Mouse (Mus musculus) gastrocnemius, adult 8-10 months (tissue): ENCODE data around the gene Kazn. TPM values are rescaled to one million over a fixed set of nuclear protein-coding genes. Genes with fewer than 3 reads are reported as not detected.
A peak's percentile ranks its signal among the peaks of the same experiment; 100 is the strongest.

Experiments
- DNase-seq, 2 experiments: peaks; one replicate each; pipeline ENCODE4 v3.0.0; 2022; ENCODE audit warnings: low spot score in 2 of 2
- total RNA-seq, 4 experiments: library from RNA; stranded (reverse); gene quantifications; 2 replicates each; pipeline ENCODE4 v1.2.4; 2022

The Kazn gene
- total RNA-seq, 4 experiments from 2014 or later = 1.3 to 1.9 (median 1.7) TPM

- no peak for DNase-seq
These were observed 74.8 kb downstream of the Kazn start for GRCm38 (mm10) chr4:142164386-142164785.

DNA sequence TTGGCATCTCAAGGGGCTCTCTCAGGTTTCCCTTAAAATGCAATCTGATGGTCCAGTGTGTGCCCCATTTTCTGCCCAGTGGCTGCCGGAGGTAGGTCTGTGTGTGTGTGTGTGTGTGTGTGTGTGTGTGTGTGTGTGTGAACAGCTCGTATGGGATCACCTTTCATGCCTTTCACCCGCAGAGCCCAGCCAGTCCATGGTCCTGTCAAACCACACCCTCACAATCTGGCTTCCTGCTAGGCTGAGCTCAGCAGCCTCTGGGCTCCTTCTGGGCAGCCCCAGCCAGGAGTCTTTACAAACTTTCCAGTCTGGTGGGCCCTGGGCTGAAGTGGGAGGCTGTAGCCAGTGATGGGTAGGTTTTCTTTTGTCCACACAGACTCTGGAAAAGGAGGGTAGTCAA, 75.3 kb downstream of the Kazn start:
- no peak for DNase-seq

- DNase-seq = no peak
These were observed 76.5 kb downstream of the Kazn start for GRCm38 (mm10) chr4:142162729-142163128.

DNA sequence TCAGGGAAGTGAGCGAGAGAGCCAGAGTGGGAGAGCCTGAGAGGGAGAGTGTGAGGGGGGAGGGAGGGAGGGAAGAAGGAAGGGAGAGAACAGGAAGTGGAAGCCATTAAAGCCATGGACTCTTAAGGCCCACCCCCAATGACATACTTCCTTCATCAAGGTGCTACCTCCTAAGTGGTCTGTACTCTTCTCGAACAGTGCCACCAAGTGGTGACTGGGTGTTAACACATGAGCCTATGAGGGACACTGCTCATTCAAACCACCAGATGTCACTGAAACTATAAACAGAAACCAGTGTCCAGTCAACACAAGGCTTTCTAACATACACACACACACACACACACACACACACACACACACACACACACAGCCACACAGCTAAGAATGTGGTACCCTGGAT, 77.1 kb downstream of the Kazn start:
- DNase-seq = no peak

GRCm38 (mm10) chr4:142160041-142160440, 79.2 kb downstream of the Kazn start:
- peak; percentile 31 to 36 for DNase-seq

DNA sequence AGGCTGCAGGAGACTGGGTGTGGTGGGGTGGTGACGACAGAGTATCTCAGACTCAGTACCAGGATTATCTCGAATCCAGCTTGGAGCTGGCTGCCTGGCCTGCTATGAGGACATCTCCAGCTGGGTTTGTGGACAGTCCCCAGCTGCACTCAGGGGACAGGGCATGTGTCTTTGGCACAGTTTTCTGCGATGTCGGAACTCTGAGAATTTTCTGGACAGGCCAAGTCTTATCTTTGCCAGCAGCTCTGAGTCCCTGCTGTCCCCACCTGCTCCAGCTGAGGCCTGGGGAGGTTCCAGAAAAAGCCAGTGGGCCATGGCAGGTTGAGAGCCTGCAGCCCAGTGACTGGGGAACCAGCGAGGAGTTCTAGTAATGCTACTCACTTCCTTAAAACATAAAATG, 82.7 kb downstream of the Kazn start:
- peak in 1 of 2 experiments; percentile 14 for DNase-seq

GRCm38 (mm10) chr4:142154246-142154645, 85.0 kb downstream of the Kazn start:
- no peak for DNase-seq

DNA sequence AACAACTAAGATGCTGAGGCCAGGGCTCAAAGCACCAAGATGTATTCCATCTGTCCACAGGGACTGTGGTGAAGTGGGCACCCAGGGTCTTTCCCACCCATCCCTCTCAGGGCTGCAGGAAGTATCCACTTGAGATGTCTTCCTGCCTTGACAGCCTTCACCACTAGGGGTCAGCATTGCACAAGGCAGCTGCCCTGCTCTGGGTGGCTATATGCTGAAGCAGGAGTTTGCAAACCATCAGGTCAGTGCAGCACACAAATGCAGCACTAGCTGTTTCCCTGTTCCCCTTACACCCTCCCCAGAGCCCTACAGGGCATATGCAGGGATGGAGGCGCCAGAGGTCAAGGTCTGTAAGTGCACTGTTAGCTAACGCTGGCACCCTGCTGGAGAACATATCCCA, 85.7 kb downstream of the Kazn start:
- peak; percentile 71 to 74 for DNase-seq

GRCm38 (mm10) chr4:142152733-142153422, 86.3 kb downstream of the Kazn start:
- DNase-seq = no peak

GRCm38 (mm10) chr4:142150086-142150485, 89.1 kb downstream of the Kazn start:
- DNase-seq = no peak

DNA sequence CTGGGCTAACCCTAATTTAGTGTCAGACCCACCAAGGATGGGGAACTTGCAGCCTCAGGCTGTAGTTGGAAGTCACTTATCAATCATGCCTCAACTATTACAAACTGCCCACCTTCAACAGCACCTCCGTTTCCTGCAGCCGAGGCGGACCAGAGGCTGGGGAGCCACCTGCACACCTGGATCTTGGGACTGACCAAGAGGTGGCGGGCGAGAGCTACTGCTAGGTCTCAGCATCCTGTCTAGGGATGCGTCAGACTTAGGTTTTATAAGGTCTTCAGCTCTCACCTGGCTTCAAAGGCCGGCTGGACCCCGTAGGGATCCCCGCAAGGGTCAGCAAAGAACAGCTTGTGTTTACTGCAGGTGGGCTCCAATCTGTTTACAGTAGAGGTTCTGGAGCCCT, 90.0 kb downstream of the Kazn start:
- no peak for DNase-seq

- DNase-seq = no peak
These were observed 91.5 kb downstream of the Kazn start for GRCm38 (mm10) chr4:142147671-142148070.

DNA sequence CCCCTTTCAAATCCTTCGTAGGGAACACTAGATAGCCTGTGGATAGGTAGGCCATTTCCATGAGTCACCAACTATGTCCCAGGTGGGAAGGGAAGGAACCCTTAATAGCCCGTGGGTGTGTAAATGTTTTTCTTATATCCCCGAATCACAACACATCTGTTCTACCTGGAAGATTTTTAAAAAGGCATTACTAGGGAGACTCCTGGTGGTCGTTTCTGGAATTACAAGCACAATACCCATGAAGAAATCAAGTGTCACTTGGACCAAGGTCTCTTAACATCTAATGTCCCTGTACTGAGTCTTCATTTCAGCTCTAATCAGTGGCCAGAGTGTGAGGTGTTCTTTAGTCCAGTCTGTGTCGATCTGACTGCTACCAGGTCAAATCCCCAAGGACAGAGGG, 95.1 kb downstream of the Kazn start:
- no peak for DNase-seq

GRCm38 (mm10) chr4:142143290-142143689, 95.9 kb downstream of the Kazn start:
- no peak for DNase-seq

DNA sequence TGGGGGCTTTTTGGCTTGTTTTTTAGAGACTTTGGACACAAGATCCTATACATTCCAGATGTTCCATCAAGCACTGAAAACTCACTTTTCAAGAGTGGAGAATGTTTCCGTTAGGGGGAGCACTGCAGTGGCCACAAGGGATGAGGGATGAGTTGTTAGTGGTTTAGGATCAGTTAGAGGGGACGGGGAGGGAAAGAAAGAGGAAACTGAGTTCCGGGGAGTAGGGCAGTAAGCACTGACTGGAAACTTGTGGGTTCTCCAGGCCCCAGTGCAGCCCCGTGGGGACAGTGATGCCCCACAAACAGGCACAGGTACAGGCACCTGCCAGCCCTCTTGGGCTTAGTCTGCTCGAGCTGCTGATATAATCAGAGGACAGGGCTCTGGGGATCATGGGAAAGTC, 99.5 kb downstream of the Kazn start:
- no peak for DNase-seq

DNA sequence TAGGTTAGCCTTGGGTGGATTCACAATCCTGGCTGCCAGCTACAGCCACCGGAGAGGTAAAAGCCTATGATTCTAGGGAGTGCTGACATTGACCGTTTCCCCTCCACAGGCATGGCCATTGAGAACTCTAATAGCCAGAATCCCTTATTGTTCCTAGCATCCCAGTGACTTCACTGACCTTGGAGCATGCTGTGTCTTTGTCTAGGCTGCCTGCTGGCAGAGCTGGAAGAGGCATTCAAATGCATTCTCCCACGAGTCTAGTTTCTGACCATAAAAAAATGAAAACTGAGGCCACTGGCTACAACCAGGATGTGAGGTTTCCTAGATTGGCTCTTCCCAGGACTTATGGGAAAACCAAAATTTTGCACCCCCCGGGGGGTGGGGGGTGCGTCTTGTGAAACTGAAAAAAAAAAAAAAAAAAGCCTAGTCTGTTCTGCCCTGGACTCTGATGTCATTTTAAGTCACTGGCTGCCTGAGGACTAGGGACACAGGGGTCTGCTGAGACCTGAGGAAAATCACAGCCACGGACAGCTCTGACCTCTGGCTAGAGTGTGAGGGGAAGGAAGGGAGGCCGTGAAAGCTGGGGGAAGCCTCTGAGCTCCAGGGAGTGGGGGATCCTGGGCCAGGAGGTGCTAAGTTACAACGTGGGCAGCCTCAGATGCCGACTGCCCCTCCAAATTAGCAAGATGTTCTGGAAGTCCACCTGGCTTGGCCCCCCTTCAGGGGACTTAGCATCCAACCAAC, 100.7 kb downstream of the Kazn start:
- DNase-seq = no peak

DNA sequence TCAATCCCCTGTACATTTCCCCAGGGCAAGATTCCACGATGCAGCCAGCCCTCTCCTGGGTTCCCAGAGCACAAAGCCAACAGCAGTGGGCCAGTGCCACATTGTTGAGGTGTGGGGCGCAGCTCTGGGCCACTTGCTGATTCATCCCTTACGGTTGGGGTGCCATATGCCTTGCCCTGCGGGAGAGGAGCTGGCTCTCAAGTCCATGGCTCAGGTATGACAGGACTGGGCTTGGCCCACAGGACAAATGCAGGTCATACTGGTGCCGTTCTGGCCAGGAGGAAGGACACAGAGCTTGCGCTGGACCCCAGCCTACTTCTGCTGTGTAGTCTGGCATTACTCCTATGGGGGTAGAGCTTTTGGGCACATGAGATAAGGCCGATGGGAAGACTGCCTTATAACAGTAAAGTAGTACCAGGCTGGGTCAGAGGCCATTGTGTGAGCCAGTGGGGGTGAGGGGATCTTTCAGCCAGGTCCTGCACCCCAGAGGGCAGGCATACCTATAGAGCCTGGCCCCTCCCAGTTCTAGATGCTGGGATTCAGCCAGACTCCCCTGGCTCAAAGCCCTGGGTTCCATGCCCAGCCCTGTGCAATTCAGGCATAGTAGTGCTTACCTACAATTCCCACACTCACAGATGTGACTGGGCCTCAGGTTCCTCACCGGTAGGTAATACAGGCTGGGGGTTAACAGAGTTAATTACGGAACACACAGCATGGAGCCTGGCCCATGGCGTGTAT, 102.3 kb downstream of the Kazn start:
- DNase-seq = no peak

GRCm38 (mm10) chr4:142135515-142135914, 103.7 kb downstream of the Kazn start:
- no peak for DNase-seq

DNA sequence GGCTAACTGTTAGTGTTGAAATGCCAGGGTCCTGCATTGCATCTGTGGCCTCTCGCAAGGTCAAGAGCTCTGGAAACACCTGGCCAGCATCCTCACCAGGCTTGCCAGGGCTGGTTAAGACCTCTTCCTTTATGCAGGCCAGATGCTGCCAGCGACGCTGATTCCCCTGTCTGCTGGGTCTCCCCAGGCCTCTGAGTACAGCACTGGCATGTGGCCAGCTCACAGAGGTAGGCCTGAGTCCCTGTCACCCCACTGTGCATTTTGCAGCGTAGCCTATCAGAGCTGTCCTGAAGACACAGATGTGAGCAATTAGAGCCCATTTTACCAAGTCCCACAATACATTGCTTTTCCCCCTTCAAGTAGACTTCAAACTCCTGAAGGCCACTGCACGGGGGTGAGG, 109.0 kb downstream of the Kazn start:
- no peak for DNase-seq

- no peak for DNase-seq
These were observed 111.9 kb downstream of the Kazn start for GRCm38 (mm10) chr4:142127275-142127788.

- DNase-seq = no peak
These were observed 112.4 kb downstream of the Kazn start for GRCm38 (mm10) chr4:142126641-142127274.

GRCm38 (mm10) chr4:142121164-142121563, 118.0 kb downstream of the Kazn start:
- DNase-seq = no peak
